Mouse (Mus musculus): ENCODE measurements at regions not wholly inside any gene's neighbourhood (a gene's known extent, or its start where the extent isn't known, plus 50 kb on each side); places are given as distances from the start of the nearest gene placed in this dataset.

- no peak for DNase-seq (ENCODE audit: low spot score)
Observed at GRCm38 (mm10) chr2:30676450-30676832, 81.6 kb downstream of the Cstad start.

- no peak for DNase-seq (ENCODE audit: low spot score)
Observed at GRCm38 (mm10) chr2:30675839-30676238, 81.0 kb downstream of the Cstad start.

- no peak for DNase-seq (ENCODE audit: low spot score)
Observed at GRCm38 (mm10) chr2:30670836-30671586, 76.2 kb downstream of the Cstad start.

GRCm38 (mm10) chr2:30667468-30667867 lies 72.6 kb downstream of the Cstad start:
- DNase-seq (ENCODE audit: low spot score), result no peak

- DNase-seq (ENCODE audit: low spot score), result no peak
Observed at GRCm38 (mm10) chr2:30661147-30661546, 66.3 kb downstream of the Cstad start.

GRCm38 (mm10) chr2:30660613-30660991 lies 65.8 kb downstream of the Cstad start:
- peak; percentile 46 for DNase-seq (ENCODE audit: low spot score)

GRCm38 (mm10) chr2:30659836-30660612 lies 65.2 kb downstream of the Cstad start:
- no peak for DNase-seq (ENCODE audit: low spot score)

GRCm38 (mm10) chr2:30658844-30659555 lies 64.2 kb downstream of the Cstad start:
- DNase-seq (ENCODE audit: low spot score), result peak; percentile 72

Data from ovary, postnatal 36 days (tissue).